Mouse (Mus musculus) forebrain, embryonic 15.5 days (tissue): Measurements from ENCODE around the gene Otop2. TPM values are rescaled to one million over a fixed set of nuclear protein-coding genes. Genes with fewer than 3 reads are reported as not detected.

Source experiments
- ATAC-seq: fragments of 200-750 bp; cut with Nextera tagmentation; replicated peaks from 2 replicates; pipeline ENCODE4 v1.8.0; 2017; ENCODE audit warnings: mild to moderate bottlenecking, moderate TSS enrichment, moderate library complexity
- H3K27ac ChIP-seq: fragments of 300-500 bp; sonication (generic); replicated peaks from 2 replicates; pipeline ENCODE4 v1.5.1; 2015; ENCODE audit warnings: mild to moderate bottlenecking, inconsistent platforms
- H3K27me3 ChIP-seq: fragments of 300-500 bp; sonication (generic); 2 replicates; pipeline ENCODE4 v1.6.1; 2015; ENCODE audit warnings: inconsistent platforms
- H3K36me3 ChIP-seq: fragments of 300-500 bp; sonication (generic); 2 replicates; pipeline ENCODE4 v1.6.1; 2015; ENCODE audit warnings: mild to moderate bottlenecking, inconsistent platforms
- H3K4me1 ChIP-seq: fragments of 300-500 bp; sonication (generic); 2 replicates; pipeline ENCODE4 v1.6.1; 2015; ENCODE audit warnings: inconsistent platforms
- H3K4me2 ChIP-seq: fragments of 300-500 bp; sonication (generic); replicated peaks from 2 replicates; pipeline ENCODE4 v1.6.1; 2015; ENCODE audit warnings: mild to moderate bottlenecking, inconsistent platforms
- H3K4me3 ChIP-seq: fragments of 300-500 bp; sonication (generic); 2 replicates; pipeline ENCODE4 v1.5.1; 2015; ENCODE audit warnings: mild to moderate bottlenecking, inconsistent platforms
- H3K9ac ChIP-seq: fragments of 300-500 bp; sonication (generic); replicated peaks from 2 replicates; pipeline ENCODE4 v1.6.1; 2015; ENCODE audit warnings: mild to moderate bottlenecking, inconsistent platforms
- H3K9me3 ChIP-seq: fragments of 300-500 bp; sonication (generic); 2 replicates; pipeline ENCODE4 v1.6.1; 2016; ENCODE audit warnings: inconsistent platforms
- WGBS: fragments of 180-500 bp; shearing (Covaris S2); methylation state at CpG from one replicate; pipeline ENCODE4 v1.1.7; 2015; ENCODE audit warnings: mixed read lengths; 5-methylcytosine and 5-hydroxymethylcytosine counted together
- polyA plus RNA-seq: library from polyadenylated mRNA; unstranded; fragments of >200 nt; fragmentation: Nextera tagmentation; extraction: Ambion mirVana; gene quantifications from 2 replicates; pipeline ENCODE4 v1.2.1, GENCODE M21; 2015

The Otop2 gene
- polyA plus RNA-seq, 1 experiment from 2014 or later = not detected

GRCm38 (mm10) chr11:115269330-115270066, 37.5 kb upstream of the Otop2 start:
- Histone ChIP-seq H3K4me3 (no peak overlapping the region), H3K4me2 (no peak overlapping the region), H3K4me1 (peaks cover 27% of the 10 kb centered on the region), H3K9me3 (no peaks in the 10 kb centered on the region), H3K36me3 (peaks cover 14% of the 10 kb centered on the region), H3K9ac (no peak overlapping the region), H3K27ac (no peak overlapping the region), H3K27me3 (peaks cover 41% of the 10 kb centered on the region)
- WGBS = 95% methylated on average over 27 of the region's 27 CpGs
- ATAC-seq = no peak

GRCm38 (mm10) chr11:115270148-115270861, 36.7 kb upstream of the Otop2 start:
- peaks cover 29% of the 10 kb centered on the region for H3K4me1 ChIP-seq
- no peak overlapping the region for H3K4me2 ChIP-seq
- WGBS = 31% methylated on average over 19 of the region's 19 CpGs
- H3K4me3 ChIP-seq = no peak overlapping the region
- H3K9me3 ChIP-seq = no peaks in the 10 kb centered on the region
- peak; percentile 33 for ATAC-seq
- peaks cover 33% of the 10 kb centered on the region for H3K27me3 ChIP-seq
- H3K36me3 ChIP-seq = peaks cover 14% of the 10 kb centered on the region
- no peak overlapping the region for H3K9ac ChIP-seq
- no peak overlapping the region for H3K27ac ChIP-seq

DNA sequence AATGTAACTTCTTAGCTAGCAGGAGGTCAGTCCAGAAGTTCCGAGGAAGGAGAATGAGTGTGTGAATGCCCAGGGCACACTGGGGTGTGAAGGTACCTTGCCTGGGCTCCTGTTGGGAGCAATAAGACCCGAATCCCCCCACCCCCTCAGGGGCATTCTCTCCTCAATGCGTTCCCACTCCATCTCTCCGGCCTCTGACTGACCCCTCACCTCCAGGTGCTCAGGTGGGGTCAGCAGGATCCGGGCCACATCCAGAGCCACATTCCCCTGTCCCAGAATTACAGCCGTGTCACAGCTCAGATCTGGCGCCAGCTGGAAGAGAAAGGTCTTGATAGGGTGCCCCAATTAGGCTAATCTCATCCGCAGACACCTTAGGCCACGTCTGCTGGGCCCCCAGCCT, 35.9 kb upstream of the Otop2 start:
- 82% methylated on average over 9 of the region's 9 CpGs for WGBS
- Histone ChIP-seq H3K36me3 (peaks cover 14% of the 10 kb centered on the region), H3K27me3 (peaks cover 25% of the 10 kb centered on the region), H3K9me3 (no peaks in the 10 kb centered on the region), H3K27ac (no peak overlapping the region), H3K4me3 (no peak overlapping the region), H3K9ac (no peak overlapping the region), H3K4me1 (peaks cover 30% of the 10 kb centered on the region), H3K4me2 (no peak overlapping the region)
- no peak for ATAC-seq

GRCm38 (mm10) chr11:115271481-115271880, 35.5 kb upstream of the Otop2 start:
- H3K27ac ChIP-seq = no peak overlapping the region
- H3K9ac ChIP-seq = no peak overlapping the region
- H3K4me3 ChIP-seq = no peak overlapping the region
- peaks cover 14% of the 10 kb centered on the region for H3K36me3 ChIP-seq
- no peak overlapping the region for H3K4me2 ChIP-seq
- peaks cover 21% of the 10 kb centered on the region for H3K27me3 ChIP-seq
- peaks cover 30% of the 10 kb centered on the region for H3K4me1 ChIP-seq
- no peaks in the 10 kb centered on the region for H3K9me3 ChIP-seq
- WGBS = 72% methylated on average over 10 of the region's 10 CpGs
- ATAC-seq = no peak

DNA sequence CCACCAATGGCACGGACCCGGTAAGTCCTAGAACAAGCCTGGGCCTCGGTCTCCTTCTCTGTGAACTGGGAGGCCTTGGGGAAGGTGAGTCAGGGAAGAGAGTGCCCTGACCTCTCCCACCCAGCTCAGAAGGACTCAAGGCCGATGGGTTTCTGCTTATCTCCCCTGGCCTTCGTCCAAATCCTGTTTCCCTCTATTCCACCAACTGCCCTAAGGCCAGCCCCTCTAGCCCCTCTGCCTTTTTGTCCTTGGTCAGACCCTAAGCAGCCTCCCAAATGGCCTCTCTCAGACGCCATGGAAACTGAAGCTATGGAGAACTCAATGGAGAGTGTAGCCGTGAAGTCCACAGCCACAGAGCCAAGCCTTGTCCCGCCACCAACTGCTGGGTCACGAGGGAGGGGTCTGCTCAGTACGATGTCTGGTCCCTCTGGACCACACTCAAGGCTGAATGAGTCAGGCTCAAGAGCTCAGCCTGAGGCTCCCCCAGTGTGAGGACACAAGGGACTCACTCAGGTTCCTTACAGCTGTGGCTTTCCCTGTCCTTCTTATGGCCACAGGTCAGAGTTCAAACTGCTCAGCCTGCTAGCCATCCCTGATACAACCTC, 34.0 kb upstream of the Otop2 start:
- Histone ChIP-seq H3K27me3 (peaks cover 6% of the 10 kb centered on the region), H3K27ac (no peak overlapping the region), H3K36me3 (peaks cover 12% of the 10 kb centered on the region), H3K4me3 (no peak overlapping the region), H3K9ac (no peak overlapping the region), H3K9me3 (no peaks in the 10 kb centered on the region), H3K4me2 (no peak overlapping the region), H3K4me1 (peaks cover 28% of the 10 kb centered on the region)
- WGBS = 81% methylated on average over 10 of the region's 10 CpGs
- ATAC-seq = no peak

GRCm38 (mm10) chr11:115273735-115274134, 33.2 kb upstream of the Otop2 start:
- WGBS = 78% methylated on average over 7 of the region's 7 CpGs
- no peak overlapping the region for H3K4me3 ChIP-seq
- H3K4me1 ChIP-seq = peaks cover 29% of the 10 kb centered on the region
- no peak overlapping the region for H3K9ac ChIP-seq
- no peaks in the 10 kb centered on the region for H3K9me3 ChIP-seq
- H3K27ac ChIP-seq = no peak overlapping the region
- no peak overlapping the region for H3K4me2 ChIP-seq
- peaks cover 5% of the 10 kb centered on the region; the same call in 1 of the 2 replicates for H3K36me3 ChIP-seq
- ATAC-seq = no peak
- no peaks in the 10 kb centered on the region; the same call in 1 of the 2 replicates for H3K27me3 ChIP-seq

GRCm38 (mm10) chr11:115274178-115274577, 32.8 kb upstream of the Otop2 start:
- no peaks in the 10 kb centered on the region for H3K9me3 ChIP-seq
- ATAC-seq = no peak
- H3K27ac ChIP-seq = no peak overlapping the region
- no peak overlapping the region for H3K4me2 ChIP-seq
- peaks cover 3% of the 10 kb centered on the region; the same call in 1 of the 2 replicates for H3K36me3 ChIP-seq
- H3K27me3 ChIP-seq = no peaks in the 10 kb centered on the region
- no peak overlapping the region for H3K4me3 ChIP-seq
- H3K9ac ChIP-seq = no peak overlapping the region
- H3K4me1 ChIP-seq = peaks cover 29% of the 10 kb centered on the region
- WGBS = 88% methylated on average over 7 of the region's 7 CpGs

DNA sequence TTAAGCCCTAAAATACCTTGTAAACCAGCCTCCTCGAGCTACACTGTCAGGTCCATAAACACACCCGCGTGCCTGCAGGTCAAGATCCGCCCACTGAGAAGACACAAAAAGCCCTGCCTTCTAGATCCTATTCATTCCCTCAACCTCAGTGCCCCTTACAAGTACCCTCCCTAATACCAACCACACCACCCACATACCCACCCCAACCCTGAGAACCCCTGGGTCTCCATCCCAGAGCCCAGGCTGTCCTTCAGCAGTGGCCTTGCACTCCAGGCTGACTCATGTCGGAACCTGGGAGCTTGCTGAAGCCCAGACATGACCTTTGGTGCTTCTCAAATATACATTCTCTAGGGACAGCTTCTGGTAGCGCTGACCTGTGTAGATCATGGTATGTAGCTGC, 32.2 kb upstream of the Otop2 start:
- 93% methylated on average over 6 of the region's 6 CpGs for WGBS
- H3K4me3 ChIP-seq = no peak overlapping the region
- ATAC-seq = no peak
- H3K27me3 ChIP-seq = no peaks in the 10 kb centered on the region
- no peak overlapping the region for H3K9ac ChIP-seq
- H3K4me2 ChIP-seq = no peak overlapping the region
- H3K9me3 ChIP-seq = no peaks in the 10 kb centered on the region
- no peak overlapping the region for H3K27ac ChIP-seq
- H3K4me1 ChIP-seq = peaks cover 29% of the 10 kb centered on the region
- no peaks in the 10 kb centered on the region for H3K36me3 ChIP-seq

GRCm38 (mm10) chr11:115275509-115275908, 31.5 kb upstream of the Otop2 start:
- WGBS = 91% methylated on average over 6 of the region's 6 CpGs
- ATAC-seq = no peak
- Histone ChIP-seq H3K4me3 (peak overlapping the region; percentile 72; the same call in 1 of the 2 replicates), H3K9me3 (no peaks in the 10 kb centered on the region), H3K36me3 (no peaks in the 10 kb centered on the region), H3K9ac (peak overlapping the region; percentile 75; the same call in 1 of the 2 replicates), H3K4me1 (peaks cover 26% of the 10 kb centered on the region), H3K27me3 (no peaks in the 10 kb centered on the region), H3K27ac (no peak overlapping the region), H3K4me2 (peak overlapping the region; percentile 82; the same call in 1 of the 2 replicates)

DNA sequence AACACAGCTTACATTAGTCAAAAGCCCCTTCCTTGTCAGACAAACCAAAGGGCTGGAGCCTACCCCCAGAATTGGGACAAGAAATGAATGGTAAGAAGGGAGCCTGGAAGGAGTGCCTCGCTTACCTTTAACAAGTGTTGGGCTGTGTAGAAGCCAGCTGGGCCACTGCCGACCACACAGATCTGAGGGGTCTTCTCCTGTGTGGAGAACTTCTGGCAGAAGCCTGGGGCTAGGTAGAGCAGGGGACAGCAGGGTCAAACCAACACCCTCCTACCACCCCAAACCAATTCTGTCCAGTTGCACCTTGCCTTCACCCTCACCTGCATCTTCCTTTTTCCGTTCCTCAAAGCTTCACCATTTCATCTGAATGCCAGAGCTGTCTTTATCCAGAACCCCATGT, 31.0 kb upstream of the Otop2 start:
- Histone ChIP-seq H3K4me2 (peak overlapping the region; percentile 82), H3K9me3 (no peaks in the 10 kb centered on the region), H3K4me3 (peak overlapping the region; percentile 72), H3K27ac (peak overlapping the region; percentile 91), H3K27me3 (no peaks in the 10 kb centered on the region), H3K4me1 (peaks cover 26% of the 10 kb centered on the region), H3K36me3 (no peaks in the 10 kb centered on the region), H3K9ac (peak overlapping the region; percentile 75)
- 58% methylated on average over 3 of the region's 3 CpGs for WGBS
- ATAC-seq = no peak

GRCm38 (mm10) chr11:115276780-115277603, 30.0 kb upstream of the Otop2 start, which contains the start of gene Fdxr:
Gene Fdxr (minus strand): TSS chr11:115277050.
- Histone ChIP-seq H3K36me3 (no peaks in the 10 kb centered on the region), H3K27ac (peak within 1 kb of the TSS; percentile 91), H3K4me1 (peaks cover 26% of the 10 kb centered on the region), H3K4me3 (peak within 1 kb of the TSS; percentile 72), H3K4me2 (peak within 1 kb of the TSS; percentile 82), H3K9ac (peak within 1 kb of the TSS; percentile 75), H3K9me3 (no peaks in the 10 kb centered on the region), H3K27me3 (no peaks in the 10 kb centered on the region)
- ATAC-seq = peak; percentile 97
- under 1% methylated on average over 42 of the region's 42 CpGs for WGBS
